Mouse (Mus musculus): ENCODE data around the gene Bace1. TPM values are rescaled to one million over a fixed set of nuclear protein-coding genes. Genes with fewer than 3 reads are reported as not detected.

Gene Bace1
- polyA plus RNA-seq, 1 experiment: 14.3 TPM

DNA sequence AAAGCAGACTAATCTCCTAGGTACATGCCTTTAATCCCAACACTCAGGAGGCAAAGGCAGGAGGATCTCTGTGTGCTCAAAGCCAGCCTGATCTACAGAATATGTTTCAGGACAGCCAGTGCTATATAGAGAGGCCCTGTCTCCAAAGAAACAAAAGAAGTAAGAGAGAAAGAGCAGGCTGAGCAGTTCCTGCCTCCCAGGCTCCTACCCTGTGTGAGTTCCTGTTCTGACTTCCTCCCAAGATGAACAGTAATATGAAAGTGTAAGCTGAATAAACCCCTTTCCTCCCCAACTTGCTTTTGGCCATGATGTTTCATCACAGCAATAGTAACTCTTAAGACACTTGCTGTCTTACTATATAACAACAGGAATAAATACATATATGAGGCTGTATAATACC, 55.3 kb downstream of the Bace1 start:
- Histone ChIP-seq H3K4me3 (ENCODE audit: low read depth, low read length) (no peak overlapping the region), H3K4me1 (ENCODE audit: control insufficient read depth, insufficient read depth, low read length) (no peaks in the 10 kb centered on the region), H3K9me3 (replicated peaks; ENCODE audit: control insufficient read depth, insufficient read depth, low read length, poor library complexity, severe bottlenecking) (no peaks in the 10 kb centered on the region), H3K27ac (ENCODE audit: insufficient read depth, low read length) (no peak overlapping the region), H3K36me3 (ENCODE audit: control insufficient read depth, insufficient read depth, low read length, poor library complexity, severe bottlenecking) (peaks cover 13% of the 10 kb centered on the region), H3K27me3 (ENCODE audit: control insufficient read depth, insufficient read depth, low read length, poor library complexity, severe bottlenecking) (no peaks in the 10 kb centered on the region), H3K9ac (ENCODE audit: low read depth, poor library complexity, severe bottlenecking) (no peak overlapping the region)
- no peak for TF ChIP-seq POLR2A (IDR thresholded peaks at IDR 0.05; ENCODE audit: insufficient read depth, low read length)
- TF ChIP-seq CTCF (IDR thresholded peaks at IDR 0.05; ENCODE audit: low read depth, low read length): no peak
- TF ChIP-seq EP300 (IDR thresholded peaks at IDR 0.05; ENCODE audit: insufficient read depth, low read depth, low read length): no peak

GRCm38 (mm10) chr9:45905196-45905595, 66.8 kb downstream of the Bace1 start:
- no peaks in the 10 kb centered on the region for H3K9me3 ChIP-seq (replicated peaks; ENCODE audit: control insufficient read depth, insufficient read depth, low read length, poor library complexity, severe bottlenecking)
- no peak for TF ChIP-seq CTCF (IDR thresholded peaks at IDR 0.05; ENCODE audit: low read depth, low read length)
- TF ChIP-seq EP300 (IDR thresholded peaks at IDR 0.05; ENCODE audit: insufficient read depth, low read depth, low read length): no peak
- no peak for TF ChIP-seq POLR2A (IDR thresholded peaks at IDR 0.05; ENCODE audit: insufficient read depth, low read length)
- no peaks in the 10 kb centered on the region for H3K27me3 ChIP-seq (ENCODE audit: control insufficient read depth, insufficient read depth, low read length, poor library complexity, severe bottlenecking)
- no peaks in the 10 kb centered on the region for H3K36me3 ChIP-seq (ENCODE audit: control insufficient read depth, insufficient read depth, low read length, poor library complexity, severe bottlenecking)
- H3K27ac ChIP-seq (ENCODE audit: insufficient read depth, low read length): no peak overlapping the region
- H3K4me3 ChIP-seq (ENCODE audit: low read depth, low read length): no peak overlapping the region
- no peak overlapping the region for H3K9ac ChIP-seq (ENCODE audit: low read depth, poor library complexity, severe bottlenecking)
- no peaks in the 10 kb centered on the region for H3K4me1 ChIP-seq (ENCODE audit: control insufficient read depth, insufficient read depth, low read length)

- no peak for TF ChIP-seq EP300 (IDR thresholded peaks at IDR 0.05; ENCODE audit: insufficient read depth, low read depth, low read length)
- no peak for TF ChIP-seq POLR2A (IDR thresholded peaks at IDR 0.05; ENCODE audit: insufficient read depth, low read length)
- no peak for TF ChIP-seq CTCF (IDR thresholded peaks at IDR 0.05; ENCODE audit: low read depth, low read length)
- H3K36me3 ChIP-seq (ENCODE audit: control insufficient read depth, insufficient read depth, low read length, poor library complexity, severe bottlenecking): peaks cover 3% of the 10 kb centered on the region; the same call in 1 of the 2 replicates
- no peaks in the 10 kb centered on the region for H3K27me3 ChIP-seq (ENCODE audit: control insufficient read depth, insufficient read depth, low read length, poor library complexity, severe bottlenecking)
- H3K4me1 ChIP-seq (ENCODE audit: control insufficient read depth, insufficient read depth, low read length): no peaks in the 10 kb centered on the region
- peak overlapping the region; percentile 37; the same call in 1 of the 2 replicates for H3K27ac ChIP-seq (ENCODE audit: insufficient read depth, low read length)
- H3K4me3 ChIP-seq (ENCODE audit: low read depth, low read length): peak overlapping the region; percentile 51
- peak overlapping the region; percentile 82 for H3K9ac ChIP-seq (ENCODE audit: low read depth, poor library complexity, severe bottlenecking)
- no peaks in the 10 kb centered on the region for H3K9me3 ChIP-seq (replicated peaks; ENCODE audit: control insufficient read depth, insufficient read depth, low read length, poor library complexity, severe bottlenecking)
Observed at GRCm38 (mm10) chr9:45905811-45906237, 67.4 kb downstream of the Bace1 start.

- H3K4me1 ChIP-seq (ENCODE audit: control insufficient read depth, insufficient read depth, low read length): no peaks in the 10 kb centered on the region
- H3K27ac ChIP-seq (ENCODE audit: insufficient read depth, low read length): peak within 1 kb of the TSS; percentile 37
- H3K9me3 ChIP-seq (replicated peaks; ENCODE audit: control insufficient read depth, insufficient read depth, low read length, poor library complexity, severe bottlenecking): no peaks in the 10 kb centered on the region
- peak within 1 kb of the TSS; percentile 82 for H3K9ac ChIP-seq (ENCODE audit: low read depth, poor library complexity, severe bottlenecking)
- no peaks in the 10 kb centered on the region for H3K27me3 ChIP-seq (ENCODE audit: control insufficient read depth, insufficient read depth, low read length, poor library complexity, severe bottlenecking)
- peaks cover 3% of the 10 kb centered on the region; the same call in 1 of the 2 replicates for H3K36me3 ChIP-seq (ENCODE audit: control insufficient read depth, insufficient read depth, low read length, poor library complexity, severe bottlenecking)
- peak within 1 kb of the TSS; percentile 80 for H3K4me3 ChIP-seq (ENCODE audit: low read depth, low read length)
- TF ChIP-seq CTCF (IDR thresholded peaks at IDR 0.05; ENCODE audit: low read depth, low read length): peak; percentile 70
- no peak for TF ChIP-seq POLR2A (IDR thresholded peaks at IDR 0.05; ENCODE audit: insufficient read depth, low read length)
- TF ChIP-seq EP300 (IDR thresholded peaks at IDR 0.05; ENCODE audit: insufficient read depth, low read depth, low read length): no peak
Observed at GRCm38 (mm10) chr9:45906355-45907077, 68.1 kb downstream of the Bace1 start, which contains the start of the genes Pcsk7 and Rnf214. Pcsk7 (plus strand) TSS chr9:45906497. Rnf214 (minus strand) TSS chr9:45906911.

DNA sequence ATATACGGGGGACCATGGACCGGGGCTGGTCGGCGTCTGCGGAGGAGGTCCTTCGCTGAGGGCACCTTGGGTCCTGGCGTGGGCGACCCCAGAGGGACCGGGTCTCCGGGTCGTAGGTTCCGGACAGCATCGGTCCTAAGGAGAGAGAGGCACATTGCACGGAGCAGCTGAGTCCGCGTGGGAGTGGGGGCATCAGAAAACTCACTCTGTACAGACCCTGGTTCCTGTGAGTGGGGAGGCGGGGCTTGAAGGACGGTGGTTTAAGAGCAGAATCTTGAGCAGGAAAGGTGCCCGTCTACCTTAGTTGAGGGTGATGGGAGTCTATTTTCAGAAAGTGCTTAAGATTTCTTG, 68.7 kb downstream of the Bace1 start:
- Histone ChIP-seq H3K27me3 (ENCODE audit: control insufficient read depth, insufficient read depth, low read length, poor library complexity, severe bottlenecking) (no peaks in the 10 kb centered on the region), H3K9ac (ENCODE audit: low read depth, poor library complexity, severe bottlenecking) (peak overlapping the region; percentile 82), H3K9me3 (replicated peaks; ENCODE audit: control insufficient read depth, insufficient read depth, low read length, poor library complexity, severe bottlenecking) (no peaks in the 10 kb centered on the region), H3K27ac (ENCODE audit: insufficient read depth, low read length) (no peak overlapping the region), H3K4me1 (ENCODE audit: control insufficient read depth, insufficient read depth, low read length) (no peaks in the 10 kb centered on the region), H3K36me3 (ENCODE audit: control insufficient read depth, insufficient read depth, low read length, poor library complexity, severe bottlenecking) (peaks cover 3% of the 10 kb centered on the region; the same call in 1 of the 2 replicates), H3K4me3 (ENCODE audit: low read depth, low read length) (peak overlapping the region; percentile 80)
- no peak for TF ChIP-seq CTCF (IDR thresholded peaks at IDR 0.05; ENCODE audit: low read depth, low read length)
- no peak for TF ChIP-seq POLR2A (IDR thresholded peaks at IDR 0.05; ENCODE audit: insufficient read depth, low read length)
- no peak for TF ChIP-seq EP300 (IDR thresholded peaks at IDR 0.05; ENCODE audit: insufficient read depth, low read depth, low read length)

- Histone ChIP-seq H3K27ac (ENCODE audit: insufficient read depth, low read length) (no peak overlapping the region), H3K9me3 (replicated peaks; ENCODE audit: control insufficient read depth, insufficient read depth, low read length, poor library complexity, severe bottlenecking) (no peaks in the 10 kb centered on the region), H3K4me3 (ENCODE audit: low read depth, low read length) (no peak overlapping the region), H3K27me3 (ENCODE audit: control insufficient read depth, insufficient read depth, low read length, poor library complexity, severe bottlenecking) (no peaks in the 10 kb centered on the region), H3K9ac (ENCODE audit: low read depth, poor library complexity, severe bottlenecking) (no peak overlapping the region), H3K4me1 (ENCODE audit: control insufficient read depth, insufficient read depth, low read length) (no peaks in the 10 kb centered on the region), H3K36me3 (ENCODE audit: control insufficient read depth, insufficient read depth, low read length, poor library complexity, severe bottlenecking) (peaks cover 3% of the 10 kb centered on the region; the same call in 1 of the 2 replicates)
- TF ChIP-seq POLR2A (IDR thresholded peaks at IDR 0.05; ENCODE audit: insufficient read depth, low read length): no peak
- TF ChIP-seq CTCF (IDR thresholded peaks at IDR 0.05; ENCODE audit: low read depth, low read length): no peak
- TF ChIP-seq EP300 (IDR thresholded peaks at IDR 0.05; ENCODE audit: insufficient read depth, low read depth, low read length): no peak
Observed at GRCm38 (mm10) chr9:45910995-45911394, 72.6 kb downstream of the Bace1 start.
